Mouse (Mus musculus) MEL (cell line): ENCODE data around the gene Bach2.

Source experiments
- CTCF ChIP-seq, 3 experiments: IDR thresholded peaks in 2 of 3; conservative IDR thresholded peaks in 1 of 3; 2 replicates each; pipeline ENCODE4 v1.5.1; 2011 to 2012; ENCODE audit warnings: low read length in 3 of 3, low read depth in 2 of 3, mild to moderate bottlenecking in 2 of 3, improper control_type of control experiment in 1 of 3, inconsistent platforms in 1 of 3, mixed read lengths in 1 of 3, moderate library complexity in 1 of 3; ENCODE audit not compliant: control insufficient read depth in 1 of 3, insufficient read depth in 1 of 3, poor library complexity in 1 of 3, severe bottlenecking in 1 of 3
- MAFK ChIP-seq: IDR thresholded peaks from 2 replicates; pipeline ENCODE4 v1.6.1; 2011; ENCODE audit warnings: low read depth, mild to moderate bottlenecking, low read length, improper control_type of control experiment, borderline replicate concordance
- NELFE ChIP-seq: IDR thresholded peaks from 2 replicates; pipeline ENCODE4 v1.6.1; 2011; ENCODE audit warnings: low read depth, low read length, improper control_type of control experiment
- POLR2A ChIP-seq, 2 experiments: IDR thresholded peaks; 2 replicates each; pipeline ENCODE4 v1.6.1; 2011 to 2012; ENCODE audit warnings: low read length in 2 of 2, mild to moderate bottlenecking in 2 of 2, control low read depth in 1 of 2, improper control_type of control experiment in 1 of 2, low read depth in 1 of 2, moderate library complexity in 1 of 2; ENCODE audit not compliant: control insufficient read depth in 1 of 2, insufficient read depth in 1 of 2, poor library complexity in 1 of 2
- POLR2AphosphoS2 ChIP-seq: IDR thresholded peaks from 2 replicates; pipeline ENCODE4 v1.6.1; 2011; ENCODE audit warnings: low read length, improper control_type of control experiment
- USF1 ChIP-seq: IDR thresholded peaks from 2 replicates; pipeline ENCODE4 v1.6.1; 2014; ENCODE audit warnings: low read depth, mild to moderate bottlenecking, inconsistent platforms, low read length, improper control_type of control experiment, moderate library complexity
- USF2 ChIP-seq, 2 experiments: IDR thresholded peaks; 2 replicates each; pipeline ENCODE4 v1.6.1; 2011 to 2012; ENCODE audit warnings: improper control_type of control experiment in 2 of 2, low read length in 2 of 2, borderline replicate concordance in 1 of 2, inconsistent platforms in 1 of 2, low read depth in 1 of 2, mild to moderate bottlenecking in 1 of 2; ENCODE audit not compliant: insufficient read depth in 1 of 2
- ZC3H11A ChIP-seq: IDR thresholded peaks from 2 replicates; pipeline ENCODE4 v1.6.1; 2012; ENCODE audit warnings: low read depth, mild to moderate bottlenecking, inconsistent platforms, low read length, improper control_type of control experiment
- ZMIZ1 ChIP-seq: IDR thresholded peaks from 2 replicates; pipeline ENCODE4 v1.6.1; 2012; ENCODE audit warnings: low read depth, mild to moderate bottlenecking, inconsistent platforms, low read length, improper control_type of control experiment, moderate library complexity

- TF ChIP-seq POLR2A (IDR thresholded peaks at IDR 0.05; ENCODE audit: control insufficient read depth in 1 of 2, insufficient read depth in 1 of 2, low read depth in 1 of 2, low read length in 2 of 2, poor library complexity in 1 of 2) (no peak), MAFK (no peak), CTCF (IDR thresholded peaks at IDR 0.05 in 2 of 3, conservative IDR thresholded peaks at IDR 0.05 in 1 of 3; ENCODE audit: control insufficient read depth in 1 of 3, insufficient read depth in 1 of 3, low read depth in 2 of 3, low read length in 3 of 3, poor library complexity in 1 of 3, severe bottlenecking in 1 of 3) (no peak), ZC3H11A (no peak), USF2 (IDR thresholded peaks at IDR 0.05; ENCODE audit: borderline replicate concordance in 1 of 2, insufficient read depth in 1 of 2, low read depth in 1 of 2, low read length in 2 of 2) (no peak), ZMIZ1 (no peak), USF1 (no peak), NELFE (no peak), POLR2AphosphoS2 (no peak)
These were observed 364.1 kb downstream of the Bach2 start, which contains the start of gene Gja10 for GRCm38 (mm10) chr4:32602660-32603059.
